Mouse (Mus musculus) thymus, adult 18-20 months (tissue): Measurements from ENCODE around the gene Syt8.

Source experiments
- DNase-seq, 2 experiments: peaks; one replicate each; pipeline ENCODE4 v3.0.0; 2022; ENCODE audit warnings: mixed read lengths in 2 of 2

Syt8 gene

GRCm38 (mm10) chr7:142478001-142478400 is 43.4 kb downstream of the Syt8 start:
- DNase-seq, result no peak

- no peak for DNase-seq
These were observed 43.9 kb downstream of the Syt8 start for GRCm38 (mm10) chr7:142478574-142478973.

GRCm38 (mm10) chr7:142479307-142479706 is 44.7 kb downstream of the Syt8 start:
- DNase-seq, result no peak

- DNase-seq, result no peak
These were observed 45.2 kb downstream of the Syt8 start for GRCm38 (mm10) chr7:142479886-142480285.

- DNase-seq, result no peak
These were observed 46.0 kb downstream of the Syt8 start for GRCm38 (mm10) chr7:142480661-142481060.

GRCm38 (mm10) chr7:142481186-142481567 is 46.5 kb downstream of the Syt8 start:
- peak in 1 of 2 experiments; percentile 31 for DNase-seq

- DNase-seq, result peak in 1 of 2 experiments; percentile 37
These were observed 47.1 kb downstream of the Syt8 start for GRCm38 (mm10) chr7:142481568-142482255.

GRCm38 (mm10) chr7:142482256-142482609 is 47.6 kb downstream of the Syt8 start:
- no peak for DNase-seq

- no peak for DNase-seq
These were observed 48.5 kb downstream of the Syt8 start for GRCm38 (mm10) chr7:142483136-142483535.

GRCm38 (mm10) chr7:142484780-142485179 is 50.1 kb downstream of the Syt8 start:
- DNase-seq, result no peak

GRCm38 (mm10) chr7:142486751-142487162 is 52.1 kb downstream of the Syt8 start:
- DNase-seq, result no peak

- no peak for DNase-seq
These were observed 52.8 kb downstream of the Syt8 start for GRCm38 (mm10) chr7:142487341-142487859.

- no peak for DNase-seq
These were observed 53.4 kb downstream of the Syt8 start for GRCm38 (mm10) chr7:142488053-142488452.
